Mouse (Mus musculus) liver, adult 2 months (tissue): ENCODE measurements at regions not wholly inside any gene's neighbourhood (a gene's known extent, or its start where the extent isn't known, plus 50 kb on each side); places are given as distances from the start of the nearest gene placed in this dataset.

Experiments
- CTCF ChIP-seq: fragments of 200-500 bp; IDR thresholded peaks from 2 replicates; pipeline ENCODE4 v1.5.1; 2011; ENCODE audit warnings: low read depth, low read length, control low read depth
- POLR2A ChIP-seq: fragments of 200-500 bp; IDR thresholded peaks from 2 replicates; pipeline ENCODE4 v1.6.1; 2011; ENCODE audit warnings: low read length, control low read depth; ENCODE audit not compliant: insufficient read depth; ENCODE audit errors: extremely low read depth

DNA sequence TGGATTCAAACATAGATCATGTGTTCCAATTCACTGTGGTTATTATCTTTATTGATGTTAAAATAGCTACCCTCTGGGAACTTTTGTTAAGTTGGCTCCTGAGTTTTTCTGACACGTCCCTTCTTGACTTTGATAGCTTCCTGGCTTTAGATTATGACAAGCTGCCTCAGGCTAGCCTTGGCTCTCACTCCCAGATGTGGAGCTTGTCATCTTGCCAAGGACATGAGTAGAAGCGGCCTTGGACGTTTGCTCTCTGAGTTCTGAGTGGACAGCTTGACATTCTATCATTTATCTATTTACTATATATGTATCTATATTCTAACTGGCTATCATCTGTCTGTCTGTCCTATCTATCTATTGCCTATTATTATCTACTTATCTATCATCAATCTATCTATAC is 273.9 kb downstream of the Wdr11 start:
- TF ChIP-seq POLR2A (no peak), CTCF (no peak)
